Mouse (Mus musculus): Measurements from ENCODE around the gene Dffb. TPM values are rescaled to one million over a fixed set of nuclear protein-coding genes. Genes with fewer than 3 reads are reported as not detected.

The Dffb gene
- polyA plus RNA-seq, 1 experiment from 2014 or later = 7.5 TPM

DNA sequence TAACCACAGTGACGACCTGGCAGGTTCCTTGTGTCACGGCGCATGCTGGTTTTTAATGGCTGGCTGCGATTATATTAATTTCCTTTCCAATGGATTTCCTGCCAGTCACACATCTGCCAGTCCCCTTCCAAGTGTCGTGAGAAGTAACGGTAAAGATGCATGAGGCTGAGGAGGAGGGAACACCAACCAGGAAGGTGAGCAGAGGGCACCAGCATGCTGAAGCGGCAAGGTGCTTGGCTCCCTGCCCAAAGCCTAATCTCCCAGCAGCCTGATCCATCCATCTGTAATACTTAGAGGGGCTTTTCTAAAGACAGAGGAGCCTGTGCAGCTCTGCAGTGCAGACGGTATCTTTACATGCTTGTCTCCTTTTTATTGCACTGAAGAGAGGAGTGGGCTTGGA, 19.3 kb downstream of the Dffb start:
- WGBS (ENCODE audit: insufficient replicate concordance) = 85% methylated on average over 8 of the region's 8 CpGs
- Histone ChIP-seq H3K4me3 (ENCODE audit: low read depth, low read length) (no peak overlapping the region), H3K9me3 (replicated peaks; ENCODE audit: control insufficient read depth, low read length) (no peaks in the 10 kb centered on the region), H3K27ac (ENCODE audit: low read depth, low read length) (no peak overlapping the region), H3K9ac (ENCODE audit: low read depth, low read length) (no peak overlapping the region), H3K4me1 (ENCODE audit: control insufficient read depth, insufficient read depth, low read length) (peaks cover 10% of the 10 kb centered on the region; the same call in 1 of the 2 replicates), H3K4me2 (no peak overlapping the region), H3K36me3 (ENCODE audit: control insufficient read depth, insufficient read depth, low read length) (no peaks in the 10 kb centered on the region; the same call in 1 of the 2 replicates), H3K27me3 (ENCODE audit: control insufficient read depth, insufficient read depth, low read length) (peaks cover 6% of the 10 kb centered on the region; the same call in 1 of the 2 replicates)
- no peak for ATAC-seq (replicated peaks; ENCODE audit: insufficient number of reproducible peaks, low FRiP score, low TSS enrichment)

GRCm38 (mm10) chr4:153951692-153952091, 23.2 kb downstream of the Dffb start:
- Histone ChIP-seq H3K4me2 (no peak overlapping the region), H3K27me3 (ENCODE audit: control insufficient read depth, insufficient read depth, low read length) (peaks cover 6% of the 10 kb centered on the region), H3K4me3 (ENCODE audit: low read depth, low read length) (no peak overlapping the region), H3K9me3 (replicated peaks; ENCODE audit: control insufficient read depth, low read length) (no peaks in the 10 kb centered on the region), H3K4me1 (ENCODE audit: control insufficient read depth, insufficient read depth, low read length) (no peaks in the 10 kb centered on the region), H3K27ac (ENCODE audit: low read depth, low read length) (no peak overlapping the region), H3K36me3 (ENCODE audit: control insufficient read depth, insufficient read depth, low read length) (no peaks in the 10 kb centered on the region), H3K9ac (ENCODE audit: low read depth, low read length) (no peak overlapping the region)
- no peak for ATAC-seq (replicated peaks; ENCODE audit: insufficient number of reproducible peaks, low FRiP score, low TSS enrichment)
- WGBS (ENCODE audit: insufficient replicate concordance) = 63% methylated on average over 5 of the region's 5 CpGs

- WGBS (ENCODE audit: insufficient replicate concordance) = 57% methylated on average over 3 of the region's 3 CpGs
- no peaks in the 10 kb centered on the region for H3K4me1 ChIP-seq (ENCODE audit: control insufficient read depth, insufficient read depth, low read length)
- ATAC-seq (replicated peaks; ENCODE audit: insufficient number of reproducible peaks, low FRiP score, low TSS enrichment) = no peak
These were observed 23.8 kb downstream of the Dffb start for GRCm38 (mm10) chr4:153951150-153951549.

DNA sequence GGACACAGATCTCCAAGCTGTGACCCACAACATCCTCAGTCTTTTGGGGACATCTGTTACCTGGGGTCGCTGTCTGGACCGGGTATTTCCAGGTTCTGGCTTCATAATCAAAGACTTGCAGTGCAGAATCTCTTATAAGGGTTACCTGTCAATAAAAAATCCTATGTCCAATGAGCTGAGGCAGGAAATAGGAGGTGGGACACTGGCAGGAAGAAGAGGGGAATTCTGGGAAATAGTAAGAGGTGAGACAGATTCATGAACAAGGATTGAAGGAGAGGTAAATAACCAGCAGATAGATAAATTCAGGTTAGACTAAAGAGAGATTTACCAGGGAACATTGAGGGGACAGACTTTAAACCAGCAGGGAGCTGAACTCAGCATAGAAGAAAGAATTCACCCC, 24.6 kb downstream of the Dffb start:
- ATAC-seq (replicated peaks; ENCODE audit: insufficient number of reproducible peaks, low FRiP score, low TSS enrichment) = no peak
- Histone ChIP-seq H3K27me3 (ENCODE audit: control insufficient read depth, insufficient read depth, low read length) (peaks cover 6% of the 10 kb centered on the region), H3K9me3 (replicated peaks; ENCODE audit: control insufficient read depth, low read length) (no peaks in the 10 kb centered on the region), H3K4me3 (ENCODE audit: low read depth, low read length) (no peak overlapping the region), H3K4me2 (no peak overlapping the region), H3K27ac (ENCODE audit: low read depth, low read length) (no peak overlapping the region), H3K9ac (ENCODE audit: low read depth, low read length) (no peak overlapping the region), H3K4me1 (ENCODE audit: control insufficient read depth, insufficient read depth, low read length) (no peaks in the 10 kb centered on the region), H3K36me3 (ENCODE audit: control insufficient read depth, insufficient read depth, low read length) (no peaks in the 10 kb centered on the region)
- WGBS (ENCODE audit: insufficient replicate concordance) = 60% methylated on average over 2 of the region's 2 CpGs

More at GRCm38 (mm10) chr4:153951150-153951549, 23.8 kb downstream of the Dffb start:
- H3K9me3 ChIP-seq (replicated peaks; ENCODE audit: control insufficient read depth, low read length) = no peaks in the 10 kb centered on the region
- H3K4me3 ChIP-seq (ENCODE audit: low read depth, low read length) = no peak overlapping the region
- H3K4me2 ChIP-seq = no peak overlapping the region
- no peak overlapping the region for H3K27ac ChIP-seq (ENCODE audit: low read depth, low read length)
- H3K9ac ChIP-seq (ENCODE audit: low read depth, low read length) = no peak overlapping the region
- H3K36me3 ChIP-seq (ENCODE audit: control insufficient read depth, insufficient read depth, low read length) = no peaks in the 10 kb centered on the region
- peaks cover 6% of the 10 kb centered on the region for H3K27me3 ChIP-seq (ENCODE audit: control insufficient read depth, insufficient read depth, low read length)

GRCm38 (mm10) chr4:153945741-153946140, 29.2 kb downstream of the Dffb start:
- Histone ChIP-seq H3K9ac (ENCODE audit: low read depth, low read length) (no peak overlapping the region), H3K4me3 (ENCODE audit: low read depth, low read length) (no peak overlapping the region), H3K27me3 (ENCODE audit: control insufficient read depth, insufficient read depth, low read length) (peaks cover 4% of the 10 kb centered on the region), H3K27ac (ENCODE audit: low read depth, low read length) (no peak overlapping the region), H3K36me3 (ENCODE audit: control insufficient read depth, insufficient read depth, low read length) (no peaks in the 10 kb centered on the region), H3K9me3 (replicated peaks; ENCODE audit: control insufficient read depth, low read length) (no peaks in the 10 kb centered on the region), H3K4me1 (ENCODE audit: control insufficient read depth, insufficient read depth, low read length) (no peaks in the 10 kb centered on the region), H3K4me2 (no peak overlapping the region)
- ATAC-seq (replicated peaks; ENCODE audit: insufficient number of reproducible peaks, low FRiP score, low TSS enrichment) = no peak
- 82% methylated on average over 6 of the region's 6 CpGs for WGBS (ENCODE audit: insufficient replicate concordance)

GRCm38 (mm10) chr4:153944261-153944660, 30.7 kb downstream of the Dffb start:
- WGBS (ENCODE audit: insufficient replicate concordance) = 46% methylated on average over 6 of the region's 6 CpGs
- Histone ChIP-seq H3K9ac (ENCODE audit: low read depth, low read length) (no peak overlapping the region), H3K27me3 (ENCODE audit: control insufficient read depth, insufficient read depth, low read length) (0 out of 2 replicates have a peak, but pooled peaks cover 4% of the 10 kb centered on the region), H3K4me3 (ENCODE audit: low read depth, low read length) (no peak overlapping the region), H3K4me1 (ENCODE audit: control insufficient read depth, insufficient read depth, low read length) (no peaks in the 10 kb centered on the region), H3K9me3 (replicated peaks; ENCODE audit: control insufficient read depth, low read length) (no peaks in the 10 kb centered on the region), H3K36me3 (ENCODE audit: control insufficient read depth, insufficient read depth, low read length) (no peaks in the 10 kb centered on the region), H3K4me2 (no peak overlapping the region), H3K27ac (ENCODE audit: low read depth, low read length) (no peak overlapping the region)
- ATAC-seq (replicated peaks; ENCODE audit: insufficient number of reproducible peaks, low FRiP score, low TSS enrichment) = no peak

DNA sequence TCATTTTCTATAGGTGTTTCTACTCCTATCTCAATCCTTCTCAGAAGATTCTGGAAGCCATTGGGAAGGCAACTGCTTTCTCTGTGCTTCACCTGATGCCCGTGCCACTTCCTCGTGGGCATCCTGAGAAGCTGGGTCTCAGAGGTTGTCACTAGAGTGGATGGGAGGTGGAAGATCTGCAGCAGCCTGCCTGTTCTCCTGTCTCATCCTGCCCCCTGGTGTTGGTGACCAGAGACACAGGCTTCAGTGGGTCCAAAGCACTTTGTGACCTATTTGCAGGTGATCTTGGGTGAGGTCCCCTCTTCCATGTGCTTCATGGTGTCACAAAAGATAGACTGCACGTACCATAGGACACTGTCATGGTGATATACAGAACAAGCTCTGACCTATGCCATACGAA, 31.7 kb downstream of the Dffb start:
- 51% methylated on average over 4 of the region's 4 CpGs for WGBS (ENCODE audit: insufficient replicate concordance)
- no peak overlapping the region for H3K4me2 ChIP-seq
- no peak overlapping the region for H3K9ac ChIP-seq (ENCODE audit: low read depth, low read length)
- no peaks in the 10 kb centered on the region for H3K9me3 ChIP-seq (replicated peaks; ENCODE audit: control insufficient read depth, low read length)
- no peak for ATAC-seq (replicated peaks; ENCODE audit: insufficient number of reproducible peaks, low FRiP score, low TSS enrichment)
- H3K27ac ChIP-seq (ENCODE audit: low read depth, low read length) = no peak overlapping the region
- H3K36me3 ChIP-seq (ENCODE audit: control insufficient read depth, insufficient read depth, low read length) = no peaks in the 10 kb centered on the region
- H3K4me3 ChIP-seq (ENCODE audit: low read depth, low read length) = no peak overlapping the region
- 0 out of 2 replicates have a peak, but pooled peaks cover 7% of the 10 kb centered on the region for H3K27me3 ChIP-seq (ENCODE audit: control insufficient read depth, insufficient read depth, low read length)
- H3K4me1 ChIP-seq (ENCODE audit: control insufficient read depth, insufficient read depth, low read length) = no peaks in the 10 kb centered on the region

DNA sequence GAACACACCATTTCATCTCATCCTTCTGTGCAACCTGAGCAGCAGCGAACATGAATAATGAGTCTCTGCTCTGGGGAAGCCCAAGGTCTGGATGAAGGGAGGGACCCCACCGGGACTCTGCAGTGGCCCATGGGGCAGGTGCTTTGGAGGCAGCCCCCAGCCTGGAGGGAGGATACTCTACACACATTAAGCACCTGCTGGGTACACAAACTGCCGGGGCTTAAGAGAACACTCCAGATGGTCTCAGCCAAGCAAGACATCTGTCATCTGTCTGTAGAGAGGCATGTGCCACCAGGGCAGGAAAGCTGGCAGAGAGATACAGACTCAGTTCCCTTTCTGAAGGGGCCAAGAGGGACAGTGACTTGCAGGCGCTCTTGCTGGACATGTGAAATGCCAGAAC, 45.0 kb downstream of the Dffb start:
- no peak for ATAC-seq (replicated peaks; ENCODE audit: insufficient number of reproducible peaks, low FRiP score, low TSS enrichment)
- WGBS (ENCODE audit: insufficient replicate concordance) = 73% methylated on average over 4 of the region's 4 CpGs
- no peaks in the 10 kb centered on the region for H3K27me3 ChIP-seq (ENCODE audit: control insufficient read depth, insufficient read depth, low read length)
- H3K4me2 ChIP-seq = no peak overlapping the region
- H3K27ac ChIP-seq (ENCODE audit: low read depth, low read length) = no peak overlapping the region
- no peaks in the 10 kb centered on the region for H3K4me1 ChIP-seq (ENCODE audit: control insufficient read depth, insufficient read depth, low read length)
- no peak overlapping the region for H3K4me3 ChIP-seq (ENCODE audit: low read depth, low read length)
- no peak overlapping the region for H3K9ac ChIP-seq (ENCODE audit: low read depth, low read length)
- no peaks in the 10 kb centered on the region for H3K9me3 ChIP-seq (replicated peaks; ENCODE audit: control insufficient read depth, low read length)
- no peaks in the 10 kb centered on the region for H3K36me3 ChIP-seq (ENCODE audit: control insufficient read depth, insufficient read depth, low read length)

GRCm38 (mm10) chr4:153929425-153929824, 45.5 kb downstream of the Dffb start:
- no peaks in the 10 kb centered on the region for H3K27me3 ChIP-seq (ENCODE audit: control insufficient read depth, insufficient read depth, low read length)
- H3K27ac ChIP-seq (ENCODE audit: low read depth, low read length) = no peak overlapping the region
- no peak overlapping the region for H3K9ac ChIP-seq (ENCODE audit: low read depth, low read length)
- H3K4me3 ChIP-seq (ENCODE audit: low read depth, low read length) = no peak overlapping the region
- no peak for ATAC-seq (replicated peaks; ENCODE audit: insufficient number of reproducible peaks, low FRiP score, low TSS enrichment)
- H3K4me1 ChIP-seq (ENCODE audit: control insufficient read depth, insufficient read depth, low read length) = no peaks in the 10 kb centered on the region
- no peak overlapping the region for H3K4me2 ChIP-seq
- H3K9me3 ChIP-seq (replicated peaks; ENCODE audit: control insufficient read depth, low read length) = no peaks in the 10 kb centered on the region
- H3K36me3 ChIP-seq (ENCODE audit: control insufficient read depth, insufficient read depth, low read length) = no peaks in the 10 kb centered on the region
- WGBS (ENCODE audit: insufficient replicate concordance) = 64% methylated on average over 10 of the region's 10 CpGs
